Comparison of ENCODE assay signal across 8 mouse cellular contexts in genomic region chr5:138857010-138857617, GRCm38 (mm10). TPM values are rescaled to one million over a fixed set of nuclear protein-coding genes. Genes with fewer than 3 reads are reported as not detected.
DNase-seq lines count a peak whose midpoint lies in the region; ATAC-seq lines count a peak whose summit lies in the region.

No protein-coding gene starts in this region.

- no peak overlapping the region for H3K4me3 ChIP-seq in forebrain, embryonic 15.5 days
- H3K4me3 ChIP-seq in lung, embryonic 15.5 days = no peak overlapping the region

- no peaks in the 10 kb centered on the region for H3K27me3 ChIP-seq in forebrain, embryonic 15.5 days
- H3K27me3 ChIP-seq in lung, embryonic 15.5 days = no peaks in the 10 kb centered on the region

- peak; percentile 53; the same call in 1 of the 2 replicates for ATAC-seq in forebrain, embryonic 15.5 days (replicated peaks)
- peak; percentile 47 to 85; a peak in 3 of 4 replicates for ATAC-seq in hematopoietic stem cell, adult 5-6 weeks (replicated peaks in 1 of 2; ENCODE audit: insufficient read depth in 1 of 2, low FRiP score in 2 of 2, low TSS enrichment in 1 of 2, low read depth in 1 of 2, poor library complexity in 2 of 2, severe bottlenecking in 2 of 2)
- ATAC-seq in lung, embryonic 15.5 days (ENCODE audit: borderline replicate concordance, extremely low read depth, low FRiP score, low TSS enrichment) = peak; percentile 58

- WGBS in forebrain, embryonic 15.5 days = 35% methylated on average over 9 of the region's 9 CpGs
- 23% methylated on average over 9 of the region's 9 CpGs for WGBS in lung, embryonic 15.5 days

- H3K9me3 ChIP-seq in forebrain, embryonic 15.5 days = no peaks in the 10 kb centered on the region
- H3K9me3 ChIP-seq in lung, embryonic 15.5 days = no peaks in the 10 kb centered on the region

- DNase-seq in ES-CJ7 (ENCODE audit: low read depth, low spot score) = peak; percentile 74
- peak; percentile 7 for DNase-seq in c-Kit-positive CD71-positive TER-119-negative erythroid progenitor cells, embryonic 14.5 days (ENCODE audit: low read depth)
- DNase-seq in layer of hippocampus, adult 9-10 months (ENCODE audit: low spot score) = peak; percentile 66
- peak; percentile 75 for DNase-seq in retina, embryonic 14.5 days (ENCODE audit: low spot score)
- DNase-seq in urinary bladder, postnatal 10 days (ENCODE audit: low spot score) = peak; percentile 59

- no peak overlapping the region for H3K4me2 ChIP-seq in forebrain, embryonic 15.5 days (replicated peaks)
- no peak overlapping the region for H3K4me2 ChIP-seq in lung, embryonic 15.5 days

- no peak overlapping the region for H3K27ac ChIP-seq in forebrain, embryonic 15.5 days (replicated peaks)
- H3K27ac ChIP-seq in lung, embryonic 15.5 days = no peak overlapping the region

- H3K9ac ChIP-seq in forebrain, embryonic 15.5 days (replicated peaks) = no peak overlapping the region
- H3K9ac ChIP-seq in lung, embryonic 15.5 days = no peak overlapping the region

- no peaks in the 10 kb centered on the region for H3K36me3 ChIP-seq in forebrain, embryonic 15.5 days
- H3K36me3 ChIP-seq in lung, embryonic 15.5 days = no peaks in the 10 kb centered on the region

- no peaks in the 10 kb centered on the region for H3K4me1 ChIP-seq in forebrain, embryonic 15.5 days
- peaks cover 9% of the 10 kb centered on the region for H3K4me1 ChIP-seq in lung, embryonic 15.5 days

RNA-seq across cellular contexts. Expression of gene Gm5294, which starts 37.2 kb away (rescaled TPM):
- not detected in 2 replicates for polyA plus RNA-seq in forebrain, embryonic 15.5 days (2015; fragmentation: Nextera tagmentation; extraction: Ambion mirVana)
- total RNA-seq in hematopoietic stem cell, adult 5-6 weeks (2017) = 0.63 TPM in 1 of 2 replicates, not detected in the other
- not detected in 2 replicates for polyA plus RNA-seq in lung, embryonic 15.5 days (2015; fragmentation: Nextera tagmentation; extraction: Ambion mirVana)

Comparison
In these comparisons a context has a peak if more than half of its experiments do, and no peak if none do; other contexts are left out.
1. DNase-seq: peak in every context shown above with its lines; median percentile 75 in retina, embryonic 14.5 days; 74 in ES-CJ7; 66 in layer of hippocampus, adult 9-10 months; 59 in urinary bladder, postnatal 10 days; 7 in c-Kit-positive CD71-positive TER-119-negative erythroid progenitor cells, embryonic 14.5 days.